Mouse (Mus musculus) testis, adult 2 months (tissue): Measurements from ENCODE around the gene Prrt2.

Experiments used
- CTCF ChIP-seq: fragments of 200-500 bp; IDR thresholded peaks from 2 replicates; pipeline ENCODE4 v1.5.1; 2012; ENCODE audit warnings: low read depth, mild to moderate bottlenecking, inconsistent platforms, low read length, moderate library complexity; ENCODE audit not compliant: control insufficient read depth, insufficient read depth, insufficient replicate concordance
- POLR2A ChIP-seq: fragments of 200-500 bp; IDR thresholded peaks from 2 replicates; pipeline ENCODE4 v1.6.1; 2012; ENCODE audit warnings: low read depth, mild to moderate bottlenecking, inconsistent platforms, low read length, moderate library complexity; ENCODE audit not compliant: control insufficient read depth

- TF ChIP-seq CTCF (no peak), POLR2A (no peak)
Measured at GRCm38 (mm10) chr7:127026616-127026983, 5.6 kb upstream of the Prrt2 start.
